Mouse (Mus musculus) neural tube, embryonic 11.5 days (tissue): Measurements from ENCODE around the gene Miox. TPM values are rescaled to one million over a fixed set of nuclear protein-coding genes. Genes with fewer than 3 reads are reported as not detected.

ENCODE experiments used
- ATAC-seq: fragments of 200-750 bp; cut with Nextera tagmentation; 2 replicates; pipeline ENCODE4 v1.8.0; 2017; ENCODE audit warnings: moderate number of reproducible peaks, mild to moderate bottlenecking, moderate TSS enrichment, moderate library complexity; ENCODE audit not compliant: insufficient read depth, low FRiP score, low TSS enrichment
- DNase-seq: peaks from one replicate; pipeline ENCODE4 v3.0.0-alpha.2; 2015; ENCODE audit warnings: low spot score
- H3K27ac ChIP-seq: fragments of 300-500 bp; sonication (generic); 2 replicates; pipeline ENCODE4 v1.5.1; 2014; ENCODE audit warnings: low read depth, mild to moderate bottlenecking, low read length
- H3K27me3 ChIP-seq: fragments of 300-500 bp; sonication (generic); 2 replicates; pipeline ENCODE4 v1.6.1; 2014; ENCODE audit warnings: mild to moderate bottlenecking, low read length, mixed read lengths; ENCODE audit not compliant: control insufficient read depth, insufficient read depth
- H3K36me3 ChIP-seq: fragments of 300-500 bp; sonication (generic); 2 replicates; pipeline ENCODE4 v1.6.1; 2014; ENCODE audit warnings: mild to moderate bottlenecking, low read length, moderate library complexity, mixed read lengths; ENCODE audit not compliant: control insufficient read depth, insufficient read depth
- H3K4me1 ChIP-seq: fragments of 300-500 bp; sonication (generic); 2 replicates; pipeline ENCODE4 v1.6.1; 2014; ENCODE audit warnings: low read length, mixed read lengths; ENCODE audit not compliant: control insufficient read depth, insufficient read depth
- H3K4me2 ChIP-seq: fragments of 300-500 bp; sonication (generic); 2 replicates; pipeline ENCODE4 v1.6.1; 2014; ENCODE audit warnings: low read depth, mild to moderate bottlenecking, moderate library complexity
- H3K4me3 ChIP-seq: fragments of 300-500 bp; sonication (generic); 2 replicates; pipeline ENCODE4 v1.5.1; 2014; ENCODE audit warnings: low read depth, low read length
- H3K9ac ChIP-seq: fragments of 300-500 bp; sonication (generic); 2 replicates; pipeline ENCODE4 v1.6.1; 2014; ENCODE audit warnings: mild to moderate bottlenecking, low read length
- H3K9me3 ChIP-seq: fragments of 300-500 bp; sonication (generic); 2 replicates; pipeline ENCODE4 v1.6.1; 2016; ENCODE audit warnings: low read length; ENCODE audit not compliant: control insufficient read depth
- WGBS: fragments of 180-500 bp; shearing (Covaris S2); extraction: QIAGEN DNeasy Blood & Tissue Kit; methylation state at CpG from one replicate; pipeline ENCODE4 v1.1.7; 2014; 5-methylcytosine and 5-hydroxymethylcytosine counted together
- polyA plus RNA-seq: library from polyadenylated mRNA; unstranded; fragments of >200 nt; fragmentation: Nextera tagmentation; extraction: Ambion mirVana; gene quantifications from 2 replicates; pipeline ENCODE4 v1.2.1, GENCODE M21; 2014

Gene Miox
- polyA plus RNA-seq, 1 experiment from 2014 or later: not detected

DNA sequence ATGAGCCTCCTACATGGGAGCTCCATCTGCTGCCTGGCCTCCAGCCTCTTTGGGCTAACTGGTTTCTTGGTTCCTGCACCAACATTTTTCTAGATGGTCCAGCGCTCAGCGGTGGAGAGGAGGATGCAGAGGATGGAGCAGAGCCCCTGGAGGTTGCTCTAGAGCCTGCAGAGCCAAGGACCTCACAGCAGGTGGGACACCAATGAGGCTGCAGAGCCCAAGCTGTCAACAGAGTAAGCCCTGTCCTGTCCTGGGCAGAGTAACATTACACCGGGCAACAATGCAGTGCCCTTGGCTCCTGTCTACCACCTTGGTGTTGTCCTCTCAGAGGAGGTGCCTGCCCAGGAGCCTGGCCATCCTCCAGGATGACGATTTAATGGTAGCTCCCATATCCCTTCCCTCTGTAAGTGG, 30.9 kb downstream of the Miox start:
- no peaks in the 10 kb centered on the region for H3K27me3 ChIP-seq
- peaks cover 37% of the 10 kb centered on the region for H3K36me3 ChIP-seq
- H3K4me3 ChIP-seq: no peak overlapping the region
- no peak overlapping the region for H3K9ac ChIP-seq
- 90% methylated on average over 4 of the region's 4 CpGs for WGBS
- H3K4me1 ChIP-seq: no peaks in the 10 kb centered on the region
- no peaks in the 10 kb centered on the region for H3K9me3 ChIP-seq
- no peak for ATAC-seq
- no peak for DNase-seq
- no peak overlapping the region for H3K27ac ChIP-seq
- H3K4me2 ChIP-seq: no peak overlapping the region

DNA sequence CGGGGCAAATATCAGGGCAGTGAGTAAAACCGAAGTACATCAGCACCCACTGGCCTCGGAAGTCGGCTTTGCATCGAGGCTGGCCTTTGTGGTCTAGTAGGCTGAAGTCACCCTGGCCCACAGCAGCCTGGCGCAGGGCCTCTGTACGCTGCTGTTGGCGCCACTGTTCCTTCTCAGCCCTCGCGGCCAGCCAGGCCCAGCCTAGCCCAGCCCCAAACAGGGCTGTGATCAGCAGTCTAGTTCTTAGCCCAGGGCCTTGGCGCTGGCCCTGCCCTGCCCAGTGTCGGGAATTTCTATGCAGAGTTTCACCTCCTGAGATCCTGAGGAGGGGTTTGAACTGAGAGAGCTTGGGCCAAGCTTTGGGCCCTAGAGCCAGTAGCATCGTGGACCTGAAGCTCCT, 37.9 kb downstream of the Miox start:
- no peak overlapping the region for H3K27ac ChIP-seq
- no peak overlapping the region; the same call in 1 of the 2 replicates for H3K4me2 ChIP-seq
- H3K9me3 ChIP-seq: no peaks in the 10 kb centered on the region
- H3K36me3 ChIP-seq: peaks cover 34% of the 10 kb centered on the region
- DNase-seq (no peak), ATAC-seq (no peak)
- H3K4me3 ChIP-seq: no peak overlapping the region
- H3K27me3 ChIP-seq: peaks cover 10% of the 10 kb centered on the region
- 0 out of 2 replicates have a peak, but pooled peaks cover 6% of the 10 kb centered on the region for H3K4me1 ChIP-seq
- 92% methylated on average over 13 of the region's 13 CpGs for WGBS
- no peak overlapping the region for H3K9ac ChIP-seq

DNA sequence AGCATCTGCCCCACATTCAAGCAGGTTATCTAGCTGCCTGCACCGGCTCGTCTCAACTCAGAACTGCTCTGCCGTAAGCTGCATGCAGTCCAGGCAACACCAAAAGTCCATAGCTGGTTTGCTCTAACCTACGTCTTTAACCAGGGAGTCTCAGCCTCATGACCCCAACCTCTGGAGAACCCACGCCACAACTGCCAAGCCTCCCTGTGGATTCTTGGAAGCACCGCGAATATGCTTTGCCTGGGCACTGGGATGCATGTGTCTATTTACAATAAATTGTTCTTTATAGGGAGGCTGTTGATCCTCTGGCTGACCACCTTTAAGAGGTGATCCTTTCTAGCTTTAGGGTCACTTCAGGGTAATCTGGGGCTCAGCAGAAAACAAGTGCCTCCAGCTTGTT, 38.3 kb downstream of the Miox start:
- H3K4me2 ChIP-seq: peak overlapping the region; percentile 71; the same call in 1 of the 2 replicates
- DNase-seq (no peak), ATAC-seq (no peak)
- H3K27me3 ChIP-seq: peaks cover 14% of the 10 kb centered on the region
- H3K4me3 ChIP-seq: peak overlapping the region; percentile 63; the same call in 1 of the 2 replicates
- no peak overlapping the region for H3K9ac ChIP-seq
- H3K4me1 ChIP-seq: 0 out of 2 replicates have a peak, but pooled peaks cover 6% of the 10 kb centered on the region
- WGBS: 86% methylated on average over 7 of the region's 7 CpGs
- H3K27ac ChIP-seq: no peak overlapping the region
- H3K36me3 ChIP-seq: peaks cover 34% of the 10 kb centered on the region
- H3K9me3 ChIP-seq: no peaks in the 10 kb centered on the region

DNA sequence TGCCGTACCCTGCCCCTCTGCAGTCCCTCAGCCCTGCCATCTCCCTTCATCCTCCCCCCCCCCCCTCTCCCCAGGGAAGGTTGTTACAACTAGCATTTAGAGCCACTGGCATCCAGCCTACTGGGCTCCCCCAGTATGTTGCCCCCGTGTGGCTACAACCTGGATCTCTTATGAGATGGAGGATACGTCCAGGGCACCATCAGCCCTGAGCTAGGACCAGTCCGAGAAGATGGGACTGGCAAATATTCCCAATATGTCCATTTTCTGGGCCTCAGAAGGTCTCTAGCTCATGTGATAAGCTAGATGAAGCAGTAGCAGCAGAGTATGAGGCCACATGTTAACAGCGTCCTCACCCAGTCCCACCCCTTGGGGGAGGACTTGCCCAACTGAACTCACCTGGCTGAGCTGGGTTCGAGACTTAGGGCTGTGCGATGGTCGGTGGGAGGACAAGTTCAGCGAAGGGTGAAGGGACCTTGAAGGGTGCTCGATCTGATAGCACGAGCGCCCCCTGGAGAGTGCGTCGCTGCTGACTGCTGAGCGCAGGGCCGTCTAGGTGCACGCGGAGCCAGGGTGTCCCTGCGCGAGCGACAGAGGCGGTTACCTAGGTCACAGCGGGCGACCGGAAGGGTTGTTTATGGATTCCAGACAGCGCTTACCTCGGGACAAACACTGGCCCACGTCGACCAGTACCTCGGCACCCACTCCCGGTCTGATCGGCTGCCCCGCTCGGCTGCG, 39.0 kb downstream of the Miox start:
- H3K4me1 ChIP-seq: 0 out of 2 replicates have a peak, but pooled peaks cover 6% of the 10 kb centered on the region
- 1% methylated on average over 35 of the region's 35 CpGs for WGBS
- no peaks in the 10 kb centered on the region for H3K9me3 ChIP-seq
- H3K27ac ChIP-seq: peak overlapping the region; percentile 89
- peaks cover 30% of the 10 kb centered on the region for H3K36me3 ChIP-seq
- DNase-seq (peak; percentile 85), ATAC-seq (peak; percentile 81)
- H3K9ac ChIP-seq: peak overlapping the region; percentile 84
- H3K4me2 ChIP-seq: peak overlapping the region; percentile 71
- H3K27me3 ChIP-seq: peaks cover 21% of the 10 kb centered on the region
- peak overlapping the region; percentile 63 for H3K4me3 ChIP-seq

DNA sequence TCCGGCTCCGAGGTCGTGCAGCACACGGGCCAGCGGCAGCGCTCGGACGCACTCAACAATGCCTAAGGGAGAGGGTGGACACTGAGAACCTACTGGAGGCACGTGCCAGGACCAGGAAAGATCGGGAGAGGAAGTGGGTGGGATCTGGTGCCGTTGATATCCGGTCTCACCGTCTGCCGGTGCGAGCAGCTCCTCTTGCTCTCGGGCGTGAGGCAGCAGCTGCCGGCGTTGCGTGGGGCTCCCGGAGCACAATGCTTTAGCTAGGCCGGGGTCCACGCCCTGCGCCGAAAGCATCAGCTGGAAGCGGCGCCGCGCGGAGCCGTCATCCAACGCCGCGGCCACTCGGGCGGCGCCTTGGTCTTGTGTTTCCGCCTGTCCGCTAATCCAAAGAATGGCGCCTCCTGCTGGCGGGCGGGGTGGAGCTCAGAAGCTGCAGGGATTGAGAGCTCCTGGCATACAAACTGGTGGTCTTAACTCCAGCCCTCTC, 39.6 kb downstream of the Miox start, which contains the start of gene Sco2:
Sco2 (minus strand) TSS at position 85 of the 487 bp plus-strand sequence.
- peak; percentile 82 for ATAC-seq
- peak within 1 kb of the TSS; percentile 71 for H3K4me2 ChIP-seq
- H3K27me3 ChIP-seq: peaks cover 27% of the 10 kb centered on the region
- H3K36me3 ChIP-seq: peaks cover 26% of the 10 kb centered on the region
- H3K4me3 ChIP-seq: peak within 1 kb of the TSS; percentile 63
- peak within 1 kb of the TSS; percentile 84 for H3K9ac ChIP-seq
- no peaks in the 10 kb centered on the region for H3K9me3 ChIP-seq
- H3K27ac ChIP-seq: peak within 1 kb of the TSS; percentile 89
- H3K4me1 ChIP-seq: peaks cover 10% of the 10 kb centered on the region; the same call in 1 of the 2 replicates
- under 1% methylated on average over 42 of the region's 42 CpGs for WGBS
- peak; percentile 95 for DNase-seq

DNA sequence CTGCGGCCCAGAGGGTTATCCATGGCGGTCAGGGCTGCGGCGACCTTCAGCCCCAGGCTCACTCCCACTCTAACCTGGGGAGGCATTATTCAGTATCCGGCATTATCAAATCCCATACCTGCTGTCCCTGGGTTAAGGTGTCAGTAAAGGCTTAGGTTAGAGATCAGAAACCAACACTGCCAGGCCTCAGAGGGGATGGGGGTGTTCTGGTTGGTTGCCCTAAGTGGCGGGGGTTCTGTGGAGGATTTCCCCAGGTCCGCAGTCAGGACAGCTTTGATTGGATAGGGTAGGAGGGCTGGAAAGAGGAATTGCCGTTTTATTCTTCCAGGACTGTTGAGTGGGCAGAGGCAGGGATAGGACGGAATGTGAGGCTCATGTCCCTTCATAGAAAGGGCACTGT, 40.1 kb downstream of the Miox start:
- ATAC-seq (no peak), DNase-seq (no peak)
- peak overlapping the region; percentile 89 for H3K27ac ChIP-seq
- H3K9ac ChIP-seq: peak overlapping the region; percentile 84
- peaks cover 22% of the 10 kb centered on the region for H3K36me3 ChIP-seq
- peak overlapping the region; percentile 63 for H3K4me3 ChIP-seq
- 52% methylated on average over 9 of the region's 9 CpGs for WGBS
- H3K9me3 ChIP-seq: no peaks in the 10 kb centered on the region
- peak overlapping the region; percentile 71 for H3K4me2 ChIP-seq
- H3K4me1 ChIP-seq: peaks cover 12% of the 10 kb centered on the region; the same call in 1 of the 2 replicates
- peaks cover 32% of the 10 kb centered on the region for H3K27me3 ChIP-seq

- DNase-seq: no peak
- H3K4me1 ChIP-seq: peaks cover 12% of the 10 kb centered on the region; the same call in 1 of the 2 replicates
These were observed 40.8 kb downstream of the Miox start for GRCm38 (mm10) chr15:89374801-89375534.

DNA sequence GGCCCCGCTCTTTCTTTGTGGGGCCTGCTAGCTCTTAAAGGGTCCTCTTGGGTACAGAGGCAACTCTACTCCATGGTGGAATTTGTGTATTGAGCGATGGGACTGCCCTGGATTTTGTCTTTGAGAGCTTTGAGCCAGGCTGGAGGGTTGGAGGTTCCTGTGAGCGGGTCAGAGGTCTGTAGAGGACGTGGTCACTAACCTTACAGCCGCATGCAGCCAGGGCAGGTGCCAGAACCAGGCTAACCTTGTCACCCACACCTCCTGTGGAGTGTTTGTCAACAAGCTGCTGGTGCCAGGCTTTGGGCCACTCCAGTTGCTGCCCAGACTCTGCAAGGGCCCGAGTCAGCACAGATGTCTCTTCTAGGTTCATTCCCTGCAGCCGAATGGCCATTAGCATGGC, 41.8 kb downstream of the Miox start:
- Histone ChIP-seq H3K27ac (no peak overlapping the region), H3K9ac (no peak overlapping the region), H3K4me3 (no peak overlapping the region), H3K36me3 (peaks cover 12% of the 10 kb centered on the region), H3K4me2 (no peak overlapping the region), H3K27me3 (peaks cover 40% of the 10 kb centered on the region), H3K9me3 (no peaks in the 10 kb centered on the region), H3K4me1 (peaks cover 12% of the 10 kb centered on the region; the same call in 1 of the 2 replicates)
- ATAC-seq (no peak), DNase-seq (no peak)
- WGBS: 82% methylated on average over 7 of the region's 7 CpGs

More at GRCm38 (mm10) chr15:89374801-89375534, 40.8 kb downstream of the Miox start:
- no peaks in the 10 kb centered on the region for H3K9me3 ChIP-seq
- H3K27me3 ChIP-seq: peaks cover 36% of the 10 kb centered on the region
- no peak overlapping the region for H3K4me3 ChIP-seq
- H3K36me3 ChIP-seq: peaks cover 16% of the 10 kb centered on the region
- ATAC-seq: no peak
- no peak overlapping the region for H3K4me2 ChIP-seq
- no peak overlapping the region for H3K9ac ChIP-seq
- no peak overlapping the region for H3K27ac ChIP-seq
- 93% methylated on average over 17 of the region's 17 CpGs for WGBS
